Mouse (Mus musculus): Measurements from ENCODE around the gene Rbms1. TPM values are rescaled to one million over a fixed set of nuclear protein-coding genes. Genes with fewer than 3 reads are reported as not detected.

Rbms1 gene
- polyA plus RNA-seq, 2 experiments from 2014 or later, result 15.3 to 29.9 TPM

DNA sequence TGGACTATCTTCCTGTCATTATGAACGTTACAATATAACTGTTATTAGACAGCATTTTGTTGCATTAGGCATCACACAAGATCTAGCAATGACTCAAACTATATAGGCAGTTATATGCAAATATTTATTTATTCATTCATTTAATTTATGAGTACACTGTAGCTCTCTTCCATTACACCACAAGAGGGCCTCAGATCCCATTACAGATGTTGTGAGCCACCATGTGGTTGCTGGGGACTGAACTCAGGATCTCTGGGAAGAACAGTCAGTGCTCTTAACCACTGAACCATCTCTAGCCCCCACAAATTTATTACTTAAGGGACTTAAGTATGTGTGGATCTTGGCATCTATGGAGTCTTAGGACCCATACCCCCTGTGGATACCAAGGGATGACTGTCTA lies 214.4 kb downstream of the Rbms1 start:
- ATAC-seq, result no peak

DNA sequence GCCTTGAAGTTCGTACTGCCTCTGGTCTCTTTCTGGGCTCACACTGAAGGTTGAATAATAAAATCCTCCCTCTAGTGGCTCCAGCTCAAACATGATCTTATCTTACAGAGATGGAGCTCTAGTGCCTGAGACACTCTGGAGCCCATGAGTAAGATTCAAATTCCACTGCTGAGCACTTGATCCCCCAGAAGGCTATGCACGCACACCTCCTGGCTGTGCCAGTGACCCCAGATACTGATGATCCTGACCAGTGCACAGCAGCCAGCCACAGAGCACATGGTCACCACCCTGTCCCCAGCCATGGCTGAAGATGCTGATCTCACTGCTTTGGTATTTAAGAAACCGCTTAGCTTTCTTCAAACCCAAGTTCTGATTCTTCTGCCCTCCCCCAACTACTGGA lies 215.4 kb downstream of the Rbms1 start:
- no peak for ATAC-seq

- no peak for ATAC-seq
These were observed 218.3 kb downstream of the Rbms1 start for GRCm38 (mm10) chr2:60744674-60745073.

GRCm38 (mm10) chr2:60739389-60740137 lies 223.4 kb downstream of the Rbms1 start:
- no peak for ATAC-seq

GRCm38 (mm10) chr2:60730929-60731328 lies 232.1 kb downstream of the Rbms1 start:
- ATAC-seq, result no peak

- no peak for ATAC-seq
These were observed 233.0 kb downstream of the Rbms1 start for GRCm38 (mm10) chr2:60730024-60730423.

DNA sequence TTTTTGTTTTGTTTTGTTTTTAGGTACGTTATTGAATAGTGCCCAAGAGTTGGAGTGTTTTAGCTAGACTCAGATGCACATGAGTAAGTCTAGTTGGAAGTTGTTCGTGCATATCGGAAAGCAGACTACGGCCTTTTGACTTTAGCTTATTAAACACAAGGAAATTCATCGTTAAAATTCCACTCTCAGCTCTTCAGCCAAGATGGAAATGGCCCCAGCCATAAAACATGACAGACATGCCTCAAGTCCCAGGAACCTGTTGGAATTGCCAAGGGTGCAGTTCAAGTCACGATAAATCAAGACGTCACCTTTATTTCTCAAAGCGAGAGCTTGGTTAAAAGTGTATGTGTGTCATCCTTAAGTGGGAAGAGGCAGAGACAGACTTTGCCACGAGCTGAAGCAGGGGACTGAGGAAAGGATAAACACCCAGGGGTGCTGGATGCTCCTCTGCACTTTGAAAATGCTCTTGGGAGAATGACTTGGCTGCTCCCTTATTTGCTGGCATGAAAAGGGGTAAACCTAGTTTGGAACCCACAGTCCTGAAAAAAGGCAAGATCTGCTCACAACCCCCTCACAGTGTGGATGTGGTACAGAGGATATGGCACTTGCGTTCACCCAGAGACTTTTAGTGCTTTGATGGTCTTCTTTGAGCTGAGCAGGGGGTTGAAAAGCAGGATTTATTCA lies 233.9 kb downstream of the Rbms1 start:
- no peak for ATAC-seq

DNA sequence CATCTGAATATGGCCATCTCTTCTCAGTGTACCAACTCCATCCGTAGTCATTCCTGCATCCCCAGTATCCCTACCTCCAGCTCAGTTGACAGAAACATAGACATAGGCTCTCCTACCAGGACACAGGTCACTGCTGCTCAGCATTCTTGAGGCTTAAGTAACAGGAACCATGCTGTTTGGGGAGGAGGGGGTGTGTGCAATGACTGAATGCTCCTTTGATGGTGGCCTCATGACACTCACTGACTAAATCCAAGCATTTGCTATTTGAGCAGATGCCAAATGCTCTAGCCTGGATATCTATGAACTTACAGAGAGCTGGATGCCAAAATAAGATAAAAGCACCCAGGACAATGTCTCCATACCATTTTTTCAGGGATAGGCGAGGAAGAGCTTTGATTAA lies 238.3 kb downstream of the Rbms1 start:
- no peak for ATAC-seq

- no peak for ATAC-seq
These were observed 240.0 kb downstream of the Rbms1 start for GRCm38 (mm10) chr2:60722967-60723366.

GRCm38 (mm10) chr2:60722514-60722913 lies 240.5 kb downstream of the Rbms1 start, which contains the start of gene Itgb6:
Gene Itgb6 (minus strand): TSS chr2:60722643.
- ATAC-seq, result no peak

- ATAC-seq, result peak; percentile 49
These were observed 242.1 kb downstream of the Rbms1 start for GRCm38 (mm10) chr2:60720906-60721305.

DNA sequence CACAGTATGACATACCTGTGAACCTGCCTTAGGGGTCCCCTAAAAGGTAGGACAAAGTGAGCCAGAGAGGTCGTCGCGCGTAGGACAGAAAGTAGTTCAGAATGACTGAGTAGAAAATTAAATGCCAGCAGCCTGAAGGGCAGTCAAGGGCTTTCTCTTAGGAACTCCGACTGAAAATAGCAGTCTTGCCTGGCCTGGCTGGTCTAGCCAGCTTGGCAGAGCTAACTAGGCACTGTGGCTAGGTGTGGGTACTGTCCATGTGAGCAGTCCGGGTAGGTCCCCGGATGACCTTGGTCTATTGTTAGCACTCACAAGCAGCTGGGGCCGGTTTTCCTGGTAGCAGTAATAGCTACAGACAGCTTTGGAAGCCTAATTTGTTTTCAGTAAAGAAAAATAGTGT lies 242.8 kb downstream of the Rbms1 start:
- no peak for ATAC-seq

DNA sequence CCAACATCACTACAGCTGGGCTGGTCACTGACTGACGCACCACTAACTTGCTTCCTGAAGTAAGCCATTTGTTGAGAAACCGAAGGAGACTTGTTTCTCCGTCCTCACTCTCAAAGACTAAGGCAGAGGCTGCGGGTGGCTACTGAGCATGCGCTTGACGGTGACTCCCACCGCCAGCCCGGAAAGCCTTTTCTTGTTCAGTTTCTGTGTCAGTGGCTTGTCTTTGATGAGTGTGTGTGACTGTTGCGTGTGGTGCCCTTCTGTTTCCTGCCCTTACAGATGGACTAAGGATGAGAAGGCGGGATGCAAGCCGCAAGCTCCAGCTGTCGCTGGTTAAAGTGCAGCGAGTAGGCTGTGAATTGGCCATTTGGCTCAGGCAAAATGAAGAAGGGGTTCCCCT lies 245.6 kb downstream of the Rbms1 start:
- peak; percentile 57 for ATAC-seq

DNA sequence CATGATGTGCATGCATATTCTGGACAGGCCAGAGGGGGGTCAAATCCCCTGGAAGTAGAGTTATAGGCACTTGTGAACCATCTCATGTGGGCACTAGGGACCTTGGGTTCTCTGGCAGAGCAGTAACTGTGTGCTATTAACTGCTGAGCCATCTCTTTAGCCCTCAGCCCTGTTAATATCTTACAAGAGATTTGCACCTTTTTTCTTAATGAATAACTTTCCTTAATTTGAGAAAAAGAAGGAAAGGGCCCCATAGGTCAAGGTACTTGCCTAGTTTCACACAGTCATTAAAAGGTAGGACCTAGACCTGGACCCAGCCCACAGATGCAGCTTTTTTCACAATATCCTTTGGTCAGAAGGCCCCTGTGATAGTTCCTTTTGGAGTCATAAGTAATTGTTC lies 246.4 kb downstream of the Rbms1 start:
- ATAC-seq, result no peak

GRCm38 (mm10) chr2:60715771-60716170 lies 247.2 kb downstream of the Rbms1 start:
- no peak for ATAC-seq

DNA sequence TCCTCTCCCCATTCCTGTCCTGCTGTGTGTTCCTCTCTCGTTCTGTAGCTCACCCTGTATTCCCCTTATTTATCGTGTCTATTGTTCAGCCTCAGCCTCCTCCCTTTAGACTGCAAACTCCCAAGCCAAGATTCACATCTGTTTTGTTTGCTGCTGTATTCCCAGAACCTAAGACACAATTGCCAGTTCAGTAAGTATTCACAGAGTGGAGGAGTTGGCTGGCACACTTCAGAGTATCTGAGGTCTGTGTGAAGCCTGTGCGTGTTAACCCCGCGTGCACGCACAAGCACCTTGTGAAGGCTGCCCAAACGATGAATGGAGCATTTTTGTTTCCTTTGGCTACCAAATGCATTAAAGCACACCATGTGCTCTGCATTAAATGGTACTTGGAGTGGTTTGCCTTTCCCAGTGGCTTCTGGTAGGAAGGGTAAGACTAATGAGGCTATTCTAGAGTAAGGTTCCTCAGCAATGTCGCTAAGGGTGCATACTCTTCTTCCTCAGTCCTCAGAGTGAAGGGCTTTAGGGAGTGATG lies 248.0 kb downstream of the Rbms1 start:
- no peak for ATAC-seq

DNA sequence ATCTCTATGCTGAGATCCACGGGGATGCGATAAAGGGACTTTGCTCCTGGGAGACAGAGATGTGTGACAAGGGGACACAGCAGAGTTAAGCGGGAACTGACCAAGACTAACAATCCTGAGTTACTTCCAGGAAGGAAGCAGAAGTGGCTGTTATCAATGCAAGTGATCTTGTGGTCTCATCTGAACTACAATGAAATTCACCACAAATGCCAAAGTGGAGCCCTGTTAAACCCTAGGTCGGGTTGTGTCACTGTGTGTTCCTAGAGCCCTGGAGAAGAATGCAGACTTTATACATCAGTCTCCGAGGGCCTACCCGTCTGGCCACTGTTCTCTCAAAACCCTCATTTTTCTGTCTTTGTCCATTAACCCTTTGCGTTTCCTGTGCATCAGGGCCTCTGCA lies 248.5 kb downstream of the Rbms1 start:
- ATAC-seq, result no peak

- ATAC-seq, result no peak
These were observed 249.1 kb downstream of the Rbms1 start for GRCm38 (mm10) chr2:60713857-60714256.

- ATAC-seq, result no peak
These were observed 250.1 kb downstream of the Rbms1 start for GRCm38 (mm10) chr2:60712891-60713290.

GRCm38 (mm10) chr2:60712483-60712882 lies 250.5 kb downstream of the Rbms1 start:
- no peak for ATAC-seq

DNA sequence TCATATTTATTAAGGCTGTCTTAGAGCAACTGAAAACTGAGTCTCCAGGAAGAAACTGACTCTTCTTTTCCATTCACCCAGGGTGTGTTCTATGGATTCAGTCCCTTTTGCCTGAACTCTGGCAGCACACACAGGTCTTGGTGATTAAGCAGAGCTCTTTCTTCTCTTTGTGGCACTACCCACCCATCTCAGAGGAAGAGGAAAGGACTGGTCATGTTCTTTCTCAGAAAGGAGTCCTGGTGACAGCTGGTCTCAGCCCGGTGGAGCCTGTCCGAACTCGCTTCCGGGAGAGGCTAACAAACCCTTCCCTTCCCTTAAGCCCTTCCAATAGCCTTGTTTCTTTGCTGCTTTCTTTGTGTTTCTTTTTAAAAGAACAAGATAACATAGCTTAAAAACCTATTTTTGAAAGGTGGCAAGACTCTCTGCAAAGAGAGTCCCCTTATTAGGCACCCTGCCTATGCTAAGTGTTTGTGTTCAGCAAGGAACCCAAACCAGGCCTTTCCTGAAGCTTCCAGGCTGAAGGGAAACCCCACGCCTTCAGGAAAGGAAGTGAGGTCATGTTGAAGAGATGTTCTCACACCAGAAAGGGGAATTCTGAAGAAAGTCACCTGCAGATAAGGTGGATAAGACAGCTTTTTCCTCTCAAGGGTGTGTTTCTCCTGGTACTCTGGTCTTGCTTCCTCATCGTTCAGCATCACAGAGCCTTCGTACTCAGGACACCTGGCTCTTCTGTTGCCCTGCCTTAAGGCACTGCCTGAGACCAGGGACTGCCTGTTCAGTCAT lies 251.7 kb downstream of the Rbms1 start:
- peak; percentile 32 for ATAC-seq

GRCm38 (mm10) chr2:60710317-60710716 lies 252.7 kb downstream of the Rbms1 start:
- no peak for ATAC-seq

- ATAC-seq, result no peak
These were observed 254.3 kb downstream of the Rbms1 start for GRCm38 (mm10) chr2:60708671-60709070.
